Mouse (Mus musculus) CD4-positive, CD25-positive, alpha-beta regulatory T cell, adult 2 months (primary cell): Measurements from ENCODE around the gene Itgal.

Experiments used
- DNase-seq: peaks from one replicate; pipeline ENCODE4 v3.0.0-alpha.2; 2012; ENCODE audit warnings: low read depth, low spot score

Itgal gene

GRCm38 (mm10) chr7:127378310-127378921 lies 82.4 kb downstream of the Itgal start:
- DNase-seq, result no peak
